Mouse (Mus musculus) limb, embryonic 11.5 days (tissue): Measurements from ENCODE around the gene Rdh1. TPM values are rescaled to one million over a fixed set of nuclear protein-coding genes. Genes with fewer than 3 reads are reported as not detected.

Experiments
- ATAC-seq: fragments of 200-750 bp; cut with Nextera tagmentation; 2 replicates; pipeline ENCODE4 v1.8.0; 2017; ENCODE audit warnings: low read depth; ENCODE audit not compliant: insufficient number of reproducible peaks, low FRiP score, low TSS enrichment
- DNase-seq: peaks from one replicate; pipeline ENCODE4 v3.0.0-alpha.2; 2015; ENCODE audit warnings: low spot score
- H3K27ac ChIP-seq: fragments of 300-500 bp; sonication (generic); replicated peaks from 2 replicates; pipeline ENCODE4 v1.5.1; 2014; ENCODE audit warnings: low read depth, mild to moderate bottlenecking, low read length
- H3K27me3 ChIP-seq: fragments of 300-500 bp; sonication (generic); 2 replicates; pipeline ENCODE4 v1.6.1; 2014; ENCODE audit warnings: mild to moderate bottlenecking, low read length, mixed read lengths; ENCODE audit not compliant: control insufficient read depth, insufficient read depth
- H3K36me3 ChIP-seq: fragments of 300-500 bp; sonication (generic); 2 replicates; pipeline ENCODE4 v1.6.1; 2014; ENCODE audit warnings: mild to moderate bottlenecking, low read length, moderate library complexity, mixed read lengths; ENCODE audit not compliant: control insufficient read depth, insufficient read depth
- H3K4me1 ChIP-seq: fragments of 300-500 bp; sonication (generic); 2 replicates; pipeline ENCODE4 v1.6.1; 2014; ENCODE audit warnings: low read length, mixed read lengths; ENCODE audit not compliant: control insufficient read depth, insufficient read depth
- H3K4me2 ChIP-seq: fragments of 300-500 bp; sonication (generic); 2 replicates; pipeline ENCODE4 v1.6.1; 2014; ENCODE audit warnings: low read depth, mild to moderate bottlenecking, moderate library complexity; ENCODE audit not compliant: severe bottlenecking
- H3K4me3 ChIP-seq: fragments of 300-500 bp; sonication (generic); 2 replicates; pipeline ENCODE4 v1.5.1; 2014; ENCODE audit warnings: low read depth, low read length
- H3K9ac ChIP-seq: fragments of 300-500 bp; sonication (generic); 2 replicates; pipeline ENCODE4 v1.6.1; 2014; ENCODE audit warnings: mild to moderate bottlenecking, low read length
- H3K9me3 ChIP-seq: fragments of 300-500 bp; sonication (generic); 2 replicates; pipeline ENCODE4 v1.6.1; 2016; ENCODE audit warnings: low read length; ENCODE audit not compliant: control insufficient read depth
- WGBS: fragments of 180-500 bp; shearing (Covaris S2); extraction: QIAGEN DNeasy Blood & Tissue Kit; methylation state at CpG from one replicate; pipeline ENCODE4 v1.1.7; 2014; 5-methylcytosine and 5-hydroxymethylcytosine counted together
- polyA plus RNA-seq: library from polyadenylated mRNA; unstranded; fragments of >200 nt; fragmentation: Nextera tagmentation; extraction: Ambion mirVana; gene quantifications from 2 replicates; pipeline ENCODE4 v1.2.1, GENCODE M21; 2014

Gene Rdh1
- polyA plus RNA-seq, 1 experiment from 2014 or later, result not detected

- no peak for ATAC-seq
- H3K27ac ChIP-seq, result no peak overlapping the region
- DNase-seq, result no peak
- no peak overlapping the region for H3K9ac ChIP-seq
- 42% methylated on average over 9 of the region's 9 CpGs for WGBS
- no peak overlapping the region for H3K4me3 ChIP-seq
- no peaks in the 10 kb centered on the region for H3K9me3 ChIP-seq
- H3K36me3 ChIP-seq, result no peaks in the 10 kb centered on the region
- no peaks in the 10 kb centered on the region for H3K4me1 ChIP-seq
- no peak overlapping the region for H3K4me2 ChIP-seq
- no peaks in the 10 kb centered on the region for H3K27me3 ChIP-seq
Measured at GRCm38 (mm10) chr10:127730933-127731310, 28.6 kb upstream of the Rdh1 start.

GRCm38 (mm10) chr10:127731397-127731796, 28.1 kb upstream of the Rdh1 start:
- Histone ChIP-seq H3K36me3 (no peaks in the 10 kb centered on the region), H3K4me3 (no peak overlapping the region), H3K27ac (no peak overlapping the region), H3K4me1 (no peaks in the 10 kb centered on the region), H3K4me2 (no peak overlapping the region), H3K9ac (no peak overlapping the region), H3K27me3 (no peaks in the 10 kb centered on the region), H3K9me3 (no peaks in the 10 kb centered on the region)
- DNase-seq (no peak), ATAC-seq (no peak)
- WGBS, result 28% methylated on average over 5 of the region's 5 CpGs

GRCm38 (mm10) chr10:127734434-127734833, 25.1 kb upstream of the Rdh1 start:
- 49% methylated on average over 5 of the region's 5 CpGs for WGBS
- Histone ChIP-seq H3K9ac (no peak overlapping the region), H3K4me3 (no peak overlapping the region), H3K4me2 (no peak overlapping the region), H3K27ac (no peak overlapping the region), H3K9me3 (no peaks in the 10 kb centered on the region), H3K4me1 (no peaks in the 10 kb centered on the region), H3K27me3 (no peaks in the 10 kb centered on the region), H3K36me3 (no peaks in the 10 kb centered on the region)
- DNase-seq (no peak), ATAC-seq (no peak)

GRCm38 (mm10) chr10:127736266-127736665, 23.3 kb upstream of the Rdh1 start:
- no peak for ATAC-seq
- Histone ChIP-seq H3K4me3 (no peak overlapping the region), H3K4me1 (no peaks in the 10 kb centered on the region), H3K9me3 (no peaks in the 10 kb centered on the region), H3K4me2 (no peak overlapping the region), H3K27me3 (no peaks in the 10 kb centered on the region), H3K9ac (no peak overlapping the region), H3K36me3 (no peaks in the 10 kb centered on the region; the same call in 1 of the 2 replicates), H3K27ac (no peak overlapping the region)
- WGBS, result 87% methylated on average over 2 of the region's 2 CpGs
- no peak for DNase-seq

- no peak for DNase-seq
- H3K27me3 ChIP-seq, result no peaks in the 10 kb centered on the region
- no peak overlapping the region for H3K9ac ChIP-seq
- H3K4me3 ChIP-seq, result no peak overlapping the region
- H3K4me2 ChIP-seq, result no peak overlapping the region
- ATAC-seq, result no peak
- H3K9me3 ChIP-seq, result no peaks in the 10 kb centered on the region
- H3K27ac ChIP-seq, result no peak overlapping the region
- peaks cover 4% of the 10 kb centered on the region; the same call in 1 of the 2 replicates for H3K36me3 ChIP-seq
- H3K4me1 ChIP-seq, result no peaks in the 10 kb centered on the region
- WGBS, result 71% methylated on average over 4 of the region's 4 CpGs
Measured at GRCm38 (mm10) chr10:127736916-127737315, 22.6 kb upstream of the Rdh1 start.

- Histone ChIP-seq H3K4me3 (no peak overlapping the region), H3K9me3 (no peaks in the 10 kb centered on the region), H3K27me3 (no peaks in the 10 kb centered on the region), H3K4me2 (no peak overlapping the region), H3K27ac (no peak overlapping the region), H3K36me3 (peaks cover 10% of the 10 kb centered on the region), H3K9ac (no peak overlapping the region), H3K4me1 (no peaks in the 10 kb centered on the region)
- no peak for DNase-seq
- WGBS, result 15% methylated on average over 2 of the region's 2 CpGs
- no peak for ATAC-seq
Measured at GRCm38 (mm10) chr10:127737552-127737951, 22.0 kb upstream of the Rdh1 start.

- H3K9me3 ChIP-seq, result no peaks in the 10 kb centered on the region
- ATAC-seq, result no peak
- no peak overlapping the region for H3K27ac ChIP-seq
- H3K4me2 ChIP-seq, result no peak overlapping the region; the same call in 1 of the 2 replicates
- peak; percentile 60 for DNase-seq
- no peak overlapping the region for H3K4me3 ChIP-seq
- no peaks in the 10 kb centered on the region for H3K4me1 ChIP-seq
- peaks cover 18% of the 10 kb centered on the region for H3K36me3 ChIP-seq
- no peaks in the 10 kb centered on the region for H3K27me3 ChIP-seq
- no peak overlapping the region for H3K9ac ChIP-seq
- 51% methylated on average over 13 of the region's 13 CpGs for WGBS
Measured at GRCm38 (mm10) chr10:127738151-127738882, 21.2 kb upstream of the Rdh1 start.

GRCm38 (mm10) chr10:127739083-127739660, 20.3 kb upstream of the Rdh1 start, which contains the start of gene Zbtb39:
Zbtb39 (plus strand) TSS chr10:127739538.
- Histone ChIP-seq H3K4me1 (no peaks in the 10 kb centered on the region), H3K27ac (peak within 1 kb of the TSS; percentile 73), H3K27me3 (no peaks in the 10 kb centered on the region), H3K9me3 (no peaks in the 10 kb centered on the region), H3K9ac (peak within 1 kb of the TSS; percentile 98), H3K4me2 (peak within 1 kb of the TSS; percentile 77), H3K36me3 (peaks cover 25% of the 10 kb centered on the region), H3K4me3 (peak within 1 kb of the TSS; percentile 89)
- peak; percentile 84 for DNase-seq
- peak; percentile 69 for ATAC-seq
- under 1% methylated on average over 50 of the region's 61 CpGs for WGBS
